Mouse (Mus musculus) MEL-GATA-1-ER (cell line): ENCODE data around the gene Zfp740.

ENCODE experiments used
- DNase-seq: peaks from one replicate; pipeline ENCODE4 v3.0.0-alpha.2; 2012; ENCODE audit warnings: low read depth; ENCODE audit errors: extremely low read depth

Zfp740 gene

DNA sequence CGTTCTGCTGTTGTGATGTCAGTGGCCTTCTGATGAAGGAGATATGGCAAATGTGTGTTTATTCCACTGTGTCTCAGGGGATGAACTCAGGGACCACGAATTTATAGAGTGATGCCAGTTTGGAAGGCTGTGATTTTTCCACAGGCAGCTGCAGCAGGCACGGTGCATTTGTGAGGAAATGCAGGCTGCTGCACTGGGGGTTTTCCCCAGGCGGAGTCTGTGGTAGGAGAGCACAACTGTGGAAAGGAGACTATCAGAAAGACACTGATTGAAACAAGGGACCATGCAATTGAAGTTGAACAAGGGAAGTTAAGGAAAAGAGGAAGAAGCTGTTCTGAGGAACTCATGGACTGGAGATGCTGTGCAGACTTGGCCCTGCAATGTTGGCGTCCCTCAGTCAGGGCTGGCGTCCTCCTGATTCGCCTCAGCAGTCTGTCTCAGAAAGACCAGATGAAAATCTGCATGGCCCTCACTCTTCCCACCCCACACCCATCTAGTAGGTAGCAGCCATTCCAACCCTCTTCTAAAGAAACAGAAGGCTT lies 10.7 kb upstream of the Zfp740 start:
- no peak for DNase-seq

DNA sequence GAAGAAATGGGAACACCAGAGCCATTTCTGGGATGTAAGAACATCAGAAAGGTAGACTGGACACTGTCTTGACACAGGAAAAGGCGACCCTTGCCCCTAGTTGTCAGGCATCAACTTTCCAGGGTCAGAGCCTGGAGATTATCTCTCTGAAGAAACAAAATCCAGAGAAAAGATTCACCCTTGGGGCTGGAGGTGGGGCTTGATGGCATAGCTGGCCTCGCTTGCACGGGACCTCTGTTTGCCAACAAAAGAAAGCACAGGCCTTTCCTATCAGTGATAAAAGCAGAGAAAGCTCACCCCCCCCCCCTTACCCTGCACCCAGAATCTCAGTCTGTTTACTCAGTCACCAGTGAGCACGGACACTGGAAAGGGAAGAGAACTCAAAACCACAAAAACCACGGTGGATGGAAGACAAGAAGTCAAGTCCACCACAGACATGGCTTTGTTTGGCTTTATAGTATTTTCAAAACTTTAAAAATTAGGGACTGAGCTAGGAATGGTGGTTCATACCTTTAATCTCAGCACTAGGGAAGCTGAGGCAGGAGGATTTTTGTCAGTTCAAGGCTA lies 10.1 kb upstream of the Zfp740 start:
- no peak for DNase-seq

DNA sequence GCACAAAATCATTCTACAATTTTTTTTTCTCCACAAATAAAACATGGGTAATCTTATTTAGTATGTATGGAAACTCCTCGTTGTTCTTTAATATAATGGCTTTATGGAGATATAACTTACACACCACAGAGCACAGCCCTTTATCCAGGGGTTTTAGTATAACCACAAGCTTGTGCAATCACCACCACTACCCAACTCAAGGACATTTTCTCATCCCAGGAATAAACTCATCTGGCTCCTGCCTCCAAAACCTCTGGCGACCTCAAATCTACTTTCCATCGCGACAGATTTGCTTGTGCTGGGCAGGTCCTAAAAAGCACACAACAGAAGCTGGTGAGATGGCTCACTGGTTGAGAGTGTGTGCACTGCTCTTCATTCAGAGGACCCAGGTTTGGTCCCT lies 9.4 kb upstream of the Zfp740 start:
- DNase-seq: no peak

DNA sequence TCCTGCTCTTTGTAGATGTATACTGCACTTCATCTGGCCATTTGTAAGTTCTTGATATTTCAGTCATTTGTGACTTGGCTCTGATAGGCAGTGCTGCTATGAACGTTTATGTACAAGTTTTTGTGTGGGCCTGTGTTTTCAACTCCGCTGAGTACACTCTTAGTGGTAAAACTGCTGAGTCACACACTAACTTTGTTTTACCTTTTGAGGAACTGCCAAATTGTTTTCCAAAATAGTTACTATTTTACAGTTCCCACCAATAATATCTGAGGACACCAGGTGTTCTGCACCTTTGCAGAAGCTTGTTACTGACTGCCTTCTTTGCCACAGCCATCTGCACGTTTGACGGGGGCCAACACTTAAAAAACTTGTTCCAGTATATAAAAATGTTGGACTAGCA lies 8.6 kb upstream of the Zfp740 start:
- peak; percentile 26 for DNase-seq

DNA sequence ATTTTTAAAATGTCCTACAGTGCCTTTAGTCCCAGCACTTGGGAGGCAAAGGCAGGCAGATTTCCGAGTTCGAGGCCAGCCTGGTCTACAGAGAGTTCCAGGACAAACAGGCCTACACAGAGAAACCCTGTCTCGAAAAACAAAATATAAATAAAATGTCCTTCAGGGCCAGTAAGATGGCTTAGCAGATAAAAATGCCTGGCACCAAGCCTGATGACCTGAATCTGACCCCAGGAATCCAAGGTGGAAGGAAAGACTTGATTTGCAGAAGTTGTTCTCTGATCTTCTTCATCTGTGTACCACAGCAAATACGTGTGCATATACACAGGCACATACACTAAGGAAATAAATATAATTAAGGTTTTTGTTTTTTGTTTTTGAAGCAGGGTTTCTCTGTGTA lies 7.7 kb upstream of the Zfp740 start:
- no peak for DNase-seq

DNA sequence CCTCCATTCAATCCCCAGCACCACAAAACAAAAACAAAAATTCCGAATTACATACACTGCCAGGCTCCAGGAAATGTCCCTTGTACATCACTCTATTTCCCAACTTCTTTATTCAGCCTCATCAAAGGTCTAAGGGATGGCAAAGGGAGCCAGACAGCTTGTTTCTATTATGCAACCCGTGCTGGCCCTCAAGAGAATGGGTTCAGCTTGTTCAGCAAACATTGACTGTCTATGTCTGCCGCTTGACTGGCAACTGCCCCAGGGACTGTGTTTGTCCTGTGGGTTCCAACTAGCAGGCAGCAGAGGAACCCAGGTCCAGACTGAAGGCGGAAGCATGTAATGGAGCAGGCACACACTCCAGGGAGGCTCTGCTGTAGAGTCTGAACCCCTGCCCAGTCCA lies 4.2 kb upstream of the Zfp740 start:
- no peak for DNase-seq

DNA sequence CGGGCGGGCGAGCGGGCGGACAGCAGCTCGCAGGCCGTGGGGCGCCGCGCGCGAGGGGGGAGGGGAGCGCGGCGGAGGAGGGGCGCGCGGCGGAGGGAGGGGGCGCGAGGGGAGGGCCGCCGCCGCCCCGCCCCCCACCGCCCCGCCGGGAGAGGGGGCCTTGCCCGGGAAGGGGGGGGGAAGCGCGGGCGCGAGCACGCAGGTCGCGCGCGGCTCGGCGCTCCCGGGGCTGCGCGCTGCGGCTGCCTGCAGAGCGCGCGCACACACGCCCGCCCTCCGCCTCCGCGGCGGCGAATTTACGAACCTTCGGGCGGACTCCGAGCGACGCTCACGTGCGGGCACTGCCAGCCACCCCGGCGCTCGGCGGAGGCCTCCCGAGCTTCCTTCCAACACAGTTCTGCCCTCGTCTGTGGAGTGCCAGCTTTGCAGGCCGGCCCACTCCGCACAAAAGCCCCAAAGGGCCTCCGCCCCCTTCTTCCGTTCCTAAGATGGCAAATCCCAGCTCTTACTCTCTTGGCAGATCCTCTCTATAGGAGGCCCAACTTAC lies 859 bp downstream of the Zfp740 start:
- peak; percentile 32 for DNase-seq

DNA sequence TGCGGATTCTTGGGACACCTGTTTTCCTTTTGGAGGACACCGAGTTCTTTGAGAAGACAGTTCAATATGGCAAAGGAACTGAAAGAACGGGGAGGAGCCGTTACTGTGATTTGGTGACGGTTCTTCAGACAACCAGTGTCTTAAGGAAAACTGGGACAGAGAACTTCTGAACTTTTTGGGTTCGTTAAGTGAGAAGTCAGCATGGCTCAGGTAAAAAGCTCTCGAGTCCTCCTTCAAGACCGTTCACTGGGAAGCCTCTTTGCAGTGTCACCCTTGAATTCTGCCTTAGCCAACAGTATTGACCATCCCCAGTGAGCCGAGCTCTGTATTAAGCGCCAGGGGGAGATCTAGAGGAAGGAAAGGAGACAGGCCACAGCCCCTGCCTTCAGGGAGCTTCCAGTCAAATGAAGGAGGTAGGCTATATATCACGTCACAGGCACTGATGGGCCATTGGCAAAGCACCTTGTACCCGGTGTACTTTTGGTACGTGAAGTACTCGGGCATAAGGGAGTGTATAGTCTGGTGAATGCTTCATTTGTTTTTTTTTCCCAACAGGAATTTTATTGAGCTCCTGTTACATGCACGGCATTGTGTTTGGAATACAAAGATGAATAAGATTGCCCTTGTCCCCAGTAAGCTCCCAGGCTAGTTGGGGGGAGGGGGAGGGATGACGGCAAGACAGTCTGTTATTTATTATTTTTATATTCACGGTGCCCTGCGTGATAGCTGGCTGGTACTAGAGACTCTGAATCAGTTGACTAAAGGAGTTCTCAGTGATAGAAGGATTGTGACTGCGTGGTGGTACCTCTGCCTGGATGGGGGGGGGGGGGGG lies 1.8 kb downstream of the Zfp740 start, which contains the start of gene Csad:
TSS of gene Csad (minus strand) at position 51 of the 832 bp plus-strand sequence.
- no peak for DNase-seq

DNA sequence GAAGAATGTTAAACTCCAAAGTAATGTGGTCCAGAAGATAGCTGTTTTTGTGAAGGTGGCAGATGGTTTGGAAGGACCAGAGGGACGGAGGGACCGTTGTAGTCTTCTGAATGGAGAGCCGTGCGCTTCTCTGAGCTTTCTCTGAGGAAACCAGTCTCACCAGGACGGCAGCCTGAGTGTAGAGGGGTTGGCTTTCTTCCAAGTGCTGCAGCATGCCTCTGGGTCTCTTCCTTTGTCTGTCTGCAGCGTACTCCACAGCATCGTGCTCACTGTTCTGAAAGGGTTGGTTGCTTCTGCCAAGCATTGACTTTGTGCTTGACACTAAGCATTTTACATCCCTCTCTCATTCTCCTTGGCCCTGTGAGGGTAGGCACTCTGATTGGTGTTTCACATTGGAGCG lies 2.7 kb downstream of the Zfp740 start:
- DNase-seq: no peak

DNA sequence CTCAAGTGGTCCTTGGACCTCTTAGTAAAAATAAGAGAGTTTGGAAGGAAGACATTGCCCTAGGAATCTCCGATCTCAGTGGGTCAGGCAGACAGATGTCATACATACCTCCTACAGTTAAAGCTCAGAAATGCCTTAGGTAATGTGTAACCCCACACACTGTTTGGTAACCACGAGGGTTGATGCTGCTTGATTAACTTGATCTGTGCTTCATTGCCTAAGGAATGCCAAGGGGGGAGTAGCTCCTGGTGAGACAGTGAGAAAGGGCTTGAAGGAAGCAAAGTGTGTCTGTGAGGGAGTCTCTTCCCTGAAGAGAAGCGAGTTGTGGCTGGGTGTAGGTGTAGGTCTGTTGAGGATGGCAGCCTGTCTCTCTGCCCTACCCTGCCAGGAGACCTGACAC lies 4.3 kb downstream of the Zfp740 start:
- no peak for DNase-seq

DNA sequence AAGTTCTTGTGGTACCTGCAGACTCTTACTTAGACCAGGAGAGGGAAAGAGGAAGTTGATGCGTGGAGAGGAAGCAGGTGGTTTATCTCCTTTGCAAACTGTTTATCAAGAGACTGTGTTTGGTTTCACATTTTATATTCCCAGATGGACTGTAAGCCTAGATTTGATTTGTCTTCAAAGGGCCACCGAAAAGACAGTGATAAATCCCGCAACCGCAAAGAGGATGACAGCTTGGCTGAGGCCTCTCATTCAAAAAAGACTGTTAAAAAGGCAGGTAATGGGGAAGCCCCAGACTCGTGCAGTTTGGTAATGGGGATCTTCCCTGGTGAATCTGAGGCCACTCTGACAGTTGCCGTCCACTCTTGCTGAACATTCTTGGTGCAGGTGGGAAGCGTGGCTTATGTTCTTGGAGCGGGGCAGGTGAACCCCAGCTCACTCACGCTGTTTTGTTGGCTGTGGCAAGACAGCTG lies 5.1 kb downstream of the Zfp740 start:
- DNase-seq: peak; percentile 96

DNA sequence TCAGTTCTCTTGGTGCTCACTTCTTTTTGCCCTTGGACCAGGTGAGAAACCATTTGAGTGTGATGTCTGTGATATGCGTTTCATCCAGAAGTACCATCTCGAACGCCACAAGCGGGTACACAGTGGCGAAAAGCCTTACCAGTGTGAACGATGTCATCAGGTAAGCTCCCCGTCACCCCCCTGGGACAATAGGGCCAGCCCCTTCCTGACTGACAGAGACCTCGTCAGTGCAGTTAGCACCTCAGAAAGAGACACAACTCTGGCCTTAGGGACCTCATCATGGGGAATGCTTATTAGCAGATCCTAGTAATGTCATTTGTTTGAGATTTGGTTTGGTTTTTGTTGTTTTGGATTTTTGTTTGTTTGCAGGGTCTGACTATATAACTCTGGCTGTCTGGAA lies 6.1 kb downstream of the Zfp740 start:
- no peak for DNase-seq

DNA sequence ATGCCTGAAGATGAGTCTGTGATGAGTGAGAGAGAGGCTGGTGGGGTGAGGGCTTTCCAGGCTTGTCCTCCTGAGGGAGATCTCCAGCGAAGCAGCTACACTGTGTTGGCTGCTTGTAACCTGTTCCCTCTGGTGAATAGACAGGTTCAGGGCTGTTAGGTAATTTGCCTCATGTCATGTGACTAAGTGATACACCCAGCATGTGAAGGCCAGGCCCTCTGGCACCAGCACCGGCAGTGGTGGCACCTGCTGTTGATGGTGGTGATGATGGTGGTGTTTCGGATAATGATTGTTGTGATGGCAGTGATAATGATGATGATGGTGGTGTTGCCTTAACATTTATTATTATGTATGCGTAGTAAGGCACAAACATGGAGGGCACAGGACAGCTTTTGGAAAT lies 7.8 kb downstream of the Zfp740 start:
- no peak for DNase-seq

DNA sequence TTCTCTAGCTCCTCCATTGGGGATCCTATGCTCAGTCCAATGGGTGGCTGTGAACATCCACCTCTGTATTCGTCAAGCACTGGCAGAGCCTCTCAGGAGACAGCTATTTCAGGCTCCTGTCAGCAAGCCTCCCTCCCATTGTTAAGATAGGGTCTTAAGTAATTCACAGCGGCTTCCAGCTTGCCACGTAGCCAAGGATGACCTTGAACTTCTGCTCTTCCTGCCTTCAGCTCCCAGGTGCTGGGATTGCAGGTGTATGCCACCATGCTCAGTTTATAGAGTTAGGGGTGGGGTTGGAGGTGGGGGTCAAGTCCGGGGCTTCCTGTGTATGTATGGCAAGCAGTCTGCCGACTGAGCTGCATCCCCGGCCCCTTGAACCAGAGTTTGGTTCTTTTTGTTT lies 8.8 kb downstream of the Zfp740 start:
- DNase-seq: no peak

DNA sequence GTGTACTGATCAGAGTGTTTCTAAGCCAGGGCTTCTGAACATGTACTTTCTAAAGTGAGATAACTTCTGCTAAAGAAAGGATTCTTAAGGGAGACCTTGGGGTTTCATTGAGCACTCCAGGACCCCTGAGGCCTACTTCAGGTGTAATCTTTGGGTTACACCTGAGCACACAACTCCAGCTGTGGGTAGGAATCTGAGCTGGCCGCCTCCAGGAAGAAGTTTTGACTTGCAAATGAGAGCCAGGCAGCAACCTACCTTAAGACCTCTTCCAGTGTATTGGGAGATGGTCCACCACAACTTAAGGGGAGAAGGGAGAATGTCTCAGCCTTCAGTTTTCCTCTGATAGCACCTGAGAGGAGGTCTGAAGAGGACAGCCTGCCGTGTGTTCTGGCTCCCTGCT lies 11.1 kb downstream of the Zfp740 start:
- DNase-seq: no peak

DNA sequence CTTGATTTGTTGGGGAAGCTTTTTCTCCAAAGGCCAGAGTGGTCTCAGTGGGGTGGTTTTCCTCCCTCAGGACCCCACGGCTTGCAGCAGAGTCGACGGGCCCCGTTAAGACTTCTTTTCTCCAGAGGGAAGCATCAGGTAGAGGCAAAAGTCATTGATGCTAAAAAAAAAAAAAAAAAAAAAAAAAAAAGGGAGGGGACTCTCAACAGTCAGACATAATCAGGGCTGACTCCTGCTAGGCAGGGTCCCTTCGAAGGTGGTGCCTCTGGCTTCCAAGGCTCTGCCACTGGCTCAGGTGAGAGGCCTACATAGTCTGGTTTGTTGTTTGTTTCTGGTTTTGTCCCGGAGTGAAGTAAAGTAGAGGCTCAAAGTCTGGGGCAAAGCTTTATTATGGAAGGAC lies 12.6 kb downstream of the Zfp740 start:
- DNase-seq: no peak

DNA sequence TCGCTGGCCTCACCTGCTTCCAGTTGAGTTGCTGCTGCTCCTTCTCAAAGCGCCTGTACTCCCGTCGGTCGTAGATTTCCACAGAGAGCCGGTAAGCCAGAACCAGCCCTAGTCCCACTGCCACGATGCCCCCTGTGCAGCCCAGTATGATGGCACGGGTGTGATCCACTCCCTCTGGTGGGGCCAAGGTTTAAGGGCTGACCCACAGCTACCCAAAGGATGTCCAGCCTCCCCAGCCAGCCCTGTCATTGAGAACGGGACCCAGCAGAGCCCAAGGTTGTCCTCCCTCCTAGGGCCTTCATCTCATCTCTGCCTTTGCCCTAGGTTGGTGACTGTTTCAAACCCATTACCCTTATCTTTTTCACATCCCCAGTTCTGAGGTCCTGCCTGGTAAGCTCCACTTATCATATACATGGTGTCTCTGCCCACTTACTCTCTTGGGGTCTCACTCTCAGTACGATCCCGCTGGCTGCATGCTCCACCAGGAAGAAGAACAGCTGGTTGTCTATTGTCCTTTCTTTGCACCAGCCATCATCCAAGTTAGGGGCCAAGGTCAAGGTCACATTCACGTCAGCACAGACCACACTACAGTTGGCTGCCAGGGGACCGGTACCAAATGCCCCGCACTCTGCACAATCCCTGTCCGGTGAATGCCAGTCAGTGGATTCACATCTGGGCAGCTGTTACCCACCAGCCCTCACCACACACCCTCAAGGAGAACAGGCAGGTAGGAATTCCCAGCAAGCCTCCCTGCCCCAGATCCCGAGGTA lies 13.6 kb downstream of the Zfp740 start:
- no peak for DNase-seq

DNA sequence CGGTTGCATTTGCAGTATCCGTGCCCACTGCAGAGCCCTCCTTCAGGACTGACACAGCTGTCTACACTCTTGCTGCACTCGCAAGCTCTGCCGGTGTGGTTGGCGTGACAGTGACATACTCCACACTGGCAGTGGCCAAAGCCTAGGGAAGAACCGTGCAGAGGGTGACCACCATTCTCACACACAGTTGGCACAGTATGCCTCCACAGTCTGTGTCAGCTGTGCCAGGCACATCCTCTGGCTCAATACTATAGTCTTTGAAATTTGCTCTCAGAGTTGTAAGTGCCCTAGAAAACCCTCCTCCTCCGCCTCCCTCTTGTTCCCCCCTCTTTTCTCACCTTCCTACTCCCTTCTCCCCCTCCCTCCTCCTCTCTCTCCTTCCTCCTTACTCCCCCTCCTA lies 14.3 kb downstream of the Zfp740 start:
- no peak for DNase-seq

DNA sequence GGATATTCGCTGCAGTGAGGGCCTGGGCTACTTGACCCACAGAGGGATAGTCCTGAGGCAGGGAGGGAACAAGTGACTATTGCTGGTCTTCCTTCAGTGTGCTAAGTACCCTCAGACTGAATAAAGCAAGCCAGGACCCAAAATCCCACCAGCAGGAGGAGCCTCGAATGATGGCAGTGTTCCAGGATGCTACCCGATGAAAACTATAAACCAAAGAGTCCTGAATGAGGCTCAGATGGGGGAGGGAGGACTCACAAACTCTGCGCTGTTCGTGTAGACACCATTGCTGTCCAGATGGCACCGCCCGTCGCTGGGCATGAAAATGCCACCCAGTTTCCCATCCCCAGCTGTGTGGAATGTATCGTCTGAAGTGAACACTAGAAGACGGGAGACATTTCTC lies 19.3 kb downstream of the Zfp740 start:
- no peak for DNase-seq

DNA sequence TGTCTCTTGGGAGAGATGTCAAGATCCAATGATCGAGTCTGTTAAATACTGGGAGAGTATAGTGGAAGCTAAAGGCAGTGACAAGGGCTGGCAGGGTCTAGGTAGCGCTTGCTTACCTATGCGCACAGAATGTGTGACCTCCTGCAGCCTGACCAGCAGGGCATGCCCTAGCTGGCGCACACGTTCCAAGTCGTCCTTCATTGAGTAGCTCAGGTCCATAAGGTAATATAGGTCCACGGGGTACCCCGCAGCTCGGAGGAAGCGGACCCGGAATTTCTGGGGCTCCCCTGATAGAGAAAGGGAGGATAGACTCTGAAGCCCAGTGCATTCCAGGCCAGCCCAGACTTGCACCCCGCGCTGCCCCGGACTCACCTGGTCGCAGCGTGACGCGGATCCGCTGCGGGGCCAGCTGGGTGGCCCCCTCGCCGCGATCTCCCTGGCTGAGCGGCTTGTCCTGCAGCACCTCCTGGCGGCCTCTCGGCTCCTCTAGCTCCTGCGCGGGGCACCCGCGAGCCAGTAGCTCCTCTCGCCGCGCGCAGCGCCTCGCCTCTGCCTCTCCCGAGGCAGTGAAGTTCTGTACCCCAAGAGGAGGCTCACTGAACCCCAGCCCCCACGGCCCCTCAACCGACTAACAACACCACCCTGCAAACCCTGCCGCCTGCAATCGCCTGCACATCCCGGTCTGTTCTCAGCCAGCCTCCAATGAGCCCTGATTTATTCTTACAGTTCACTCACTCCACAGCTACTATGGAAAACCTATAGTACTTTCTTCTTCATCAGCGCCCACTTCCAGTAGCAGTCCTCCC lies 21.3 kb downstream of the Zfp740 start:
- no peak for DNase-seq
